Mouse (Mus musculus) urinary bladder, postnatal 25 days (tissue): ENCODE results near the gene Parvb.
"Not testable (repeated sequence)": the region's sequence is repeated elsewhere in the genome, so short reads cannot be mapped to it uniquely, and the experiment has no call there.

ENCODE experiments used
- DNase-seq: peaks from one replicate; pipeline ENCODE4 v3.0.0; 2022; ENCODE audit warnings: low spot score

The Parvb gene

GRCm38 (mm10) chr15:84258602-84259355 is 26.9 kb downstream of the Parvb start:
- DNase-seq = no peak

GRCm38 (mm10) chr15:84260123-84260822 is 28.4 kb downstream of the Parvb start:
- peak; percentile 78 for DNase-seq

- DNase-seq = no peak
Observed at GRCm38 (mm10) chr15:84262630-84263029, 30.8 kb downstream of the Parvb start.

- no peak for DNase-seq
Observed at GRCm38 (mm10) chr15:84263573-84263972, 31.7 kb downstream of the Parvb start.

GRCm38 (mm10) chr15:84265141-84265540 is 33.3 kb downstream of the Parvb start:
- no peak for DNase-seq

- DNase-seq = no peak
Observed at GRCm38 (mm10) chr15:84266290-84266689, 34.4 kb downstream of the Parvb start.

GRCm38 (mm10) chr15:84267720-84268260 is 35.9 kb downstream of the Parvb start:
- no peak for DNase-seq

- DNase-seq = no peak
Observed at GRCm38 (mm10) chr15:84269107-84269633, 37.3 kb downstream of the Parvb start.

- no peak for DNase-seq
Observed at GRCm38 (mm10) chr15:84270032-84270431, 38.2 kb downstream of the Parvb start.

GRCm38 (mm10) chr15:84270463-84270862 is 38.6 kb downstream of the Parvb start:
- DNase-seq = no peak

GRCm38 (mm10) chr15:84276066-84276465 is 44.2 kb downstream of the Parvb start:
- DNase-seq = no peak

- no peak for DNase-seq
Observed at GRCm38 (mm10) chr15:84278091-84278490, 46.2 kb downstream of the Parvb start.

- no peak for DNase-seq
Observed at GRCm38 (mm10) chr15:84278656-84279055, 46.8 kb downstream of the Parvb start.

GRCm38 (mm10) chr15:84280309-84280708 is 48.5 kb downstream of the Parvb start:
- no peak for DNase-seq

GRCm38 (mm10) chr15:84280712-84281347 is 49.0 kb downstream of the Parvb start:
- DNase-seq = peak; percentile 21

GRCm38 (mm10) chr15:84282206-84283085 is 50.6 kb downstream of the Parvb start:
- no peak for DNase-seq

GRCm38 (mm10) chr15:84284059-84284458 is 52.2 kb downstream of the Parvb start:
- DNase-seq = peak; percentile 33

- DNase-seq = no peak
Observed at GRCm38 (mm10) chr15:84285453-84285852, 53.6 kb downstream of the Parvb start.

GRCm38 (mm10) chr15:84288953-84289352 is 57.1 kb downstream of the Parvb start:
- not testable (repeated sequence) for DNase-seq

- DNase-seq = no peak
Observed at GRCm38 (mm10) chr15:84291097-84291496, 59.3 kb downstream of the Parvb start.

- DNase-seq = no peak
Observed at GRCm38 (mm10) chr15:84293590-84293989, 61.7 kb downstream of the Parvb start.
